In genomic region chr12:86157894-86158444, GRCm38 (mm10) we compare ENCODE assay signal across 9 mouse cellular contexts.
DNase-seq lines count a peak whose midpoint lies in the region; ATAC-seq and TF ChIP-seq lines count a peak whose summit lies in the region.
"Had no signal": no experiment of that assay in that cellular context is flagged by ENCODE, and none has a peak within 500 bp of the region (broad histone marks: within the 10 kb centered on the region; RNA-seq: fewer than 3 reads in every experiment).

No protein-coding gene starts in this region.

- H3K4me3 ChIP-seq in lung, embryonic 15.5 days, result no peak overlapping the region
- no peak overlapping the region for H3K4me3 ChIP-seq in heart, embryonic 12.5 days
- no peak overlapping the region for H3K4me3 ChIP-seq in limb, embryonic 14.5 days (replicated peaks; ENCODE audit: low read length)
- H3K4me3 ChIP-seq: liver, embryonic 13.5 days had no signal

- H3K27ac ChIP-seq in lung, embryonic 15.5 days, result peak overlapping the region; percentile 22; the same call in 1 of the 2 replicates
- H3K27ac ChIP-seq in heart, embryonic 12.5 days (ENCODE audit: poor library complexity, severe bottlenecking), result peak overlapping the region; percentile 65
- H3K27ac ChIP-seq in limb, embryonic 14.5 days (replicated peaks; ENCODE audit: low read depth, low read length), result peak overlapping the region; percentile 44; the same call in 1 of the 2 replicates
- H3K27ac ChIP-seq: liver, embryonic 13.5 days had no signal

- no peaks in the 10 kb centered on the region for H3K27me3 ChIP-seq in lung, embryonic 15.5 days
- H3K27me3 ChIP-seq in heart, embryonic 12.5 days (replicated peaks), result no peaks in the 10 kb centered on the region
- H3K27me3 ChIP-seq in limb, embryonic 14.5 days (ENCODE audit: control insufficient read depth, insufficient read depth, low read length), result no peaks in the 10 kb centered on the region
- H3K27me3 ChIP-seq: liver, embryonic 13.5 days had no signal

- no peaks in the 10 kb centered on the region; the same call in 1 of the 2 replicates for H3K36me3 ChIP-seq in lung, embryonic 15.5 days
- peaks cover 15% of the 10 kb centered on the region for H3K36me3 ChIP-seq in heart, embryonic 12.5 days
- no peaks in the 10 kb centered on the region; the same call in 1 of the 2 replicates for H3K36me3 ChIP-seq in limb, embryonic 14.5 days (ENCODE audit: control insufficient read depth, insufficient read depth, low read length)
- H3K36me3 ChIP-seq: liver, embryonic 13.5 days had no signal

- H3K9ac ChIP-seq in lung, embryonic 15.5 days, result no peak overlapping the region
- H3K9ac ChIP-seq in heart, embryonic 12.5 days, result no peak overlapping the region
- no peak overlapping the region for H3K9ac ChIP-seq in limb, embryonic 14.5 days (ENCODE audit: low read depth, low read length, severe bottlenecking)
- H3K9ac ChIP-seq: liver, embryonic 13.5 days had no signal

- TF ChIP-seq POLR2A in limb, embryonic 14.5 days (IDR thresholded peaks at IDR 0.05; ENCODE audit: borderline replicate concordance, extremely low read depth, insufficient read depth, insufficient read length), result no peak

- H3K4me2 ChIP-seq in lung, embryonic 15.5 days, result no peak overlapping the region
- H3K4me2 ChIP-seq in heart, embryonic 12.5 days, result no peak overlapping the region
- no peak overlapping the region for H3K4me2 ChIP-seq in limb, embryonic 14.5 days (replicated peaks; ENCODE audit: low read depth, low read length, severe bottlenecking)
- H3K4me2 ChIP-seq: liver, embryonic 13.5 days had no signal

- ATAC-seq in lung, embryonic 15.5 days (ENCODE audit: borderline replicate concordance, extremely low read depth, low FRiP score, low TSS enrichment), result peak; percentile 41; the same call in 1 of the 2 replicates
- ATAC-seq in heart, embryonic 12.5 days (ENCODE audit: insufficient number of reproducible peaks, low FRiP score), result no peak
- ATAC-seq in limb, embryonic 14.5 days (ENCODE audit: low FRiP score, low read depth), result peak; percentile 84
- ATAC-seq in inflammation-experienced regulatory T-cells, adult 6 months, result no peak

- H3K4me1 ChIP-seq in lung, embryonic 15.5 days, result peaks cover 30% of the 10 kb centered on the region
- peaks cover 42% of the 10 kb centered on the region for H3K4me1 ChIP-seq in heart, embryonic 12.5 days (replicated peaks)
- peaks cover 26% of the 10 kb centered on the region for H3K4me1 ChIP-seq in limb, embryonic 14.5 days (ENCODE audit: control insufficient read depth, insufficient read depth, low read length)

- 7% methylated on average over 8 of the region's 8 CpGs for WGBS in lung, embryonic 15.5 days
- WGBS in heart, embryonic 12.5 days, result 21% methylated on average over 8 of the region's 8 CpGs
- 7% methylated on average over 8 of the region's 8 CpGs for WGBS in limb, embryonic 14.5 days

- peak; percentile 24 for DNase-seq in adrenal gland, postnatal 14 days
- no peak for DNase-seq in adrenal gland, postnatal 25 days
- DNase-seq in lung, postnatal 14 days, result no peak
- DNase-seq in limb, embryonic 14.5 days (ENCODE audit: low spot score), result peak; percentile 76
- no peak for DNase-seq in spleen, postnatal 4 days (ENCODE audit: low spot score in 2 of 2)
- DNase-seq: liver, embryonic 13.5 days had no signal

- H3K9me3 ChIP-seq in lung, embryonic 15.5 days, result no peaks in the 10 kb centered on the region; the same call in 1 of the 2 replicates
- H3K9me3 ChIP-seq in heart, embryonic 12.5 days (replicated peaks), result peaks cover 7% of the 10 kb centered on the region
- no peaks in the 10 kb centered on the region for H3K9me3 ChIP-seq in limb, embryonic 14.5 days (ENCODE audit: control insufficient read depth, low read length)
- H3K9me3 ChIP-seq: liver, embryonic 13.5 days had no signal

Comparison
In these comparisons a context has a peak if more than half of its experiments do, and no peak if none do; other contexts are left out.
1. DNase-seq: peak in adrenal gland, postnatal 14 days (single experiment) and limb, embryonic 14.5 days (single experiment); none in adrenal gland, postnatal 25 days (single experiment), lung, postnatal 14 days (single experiment) and spleen, postnatal 4 days (0 of 2).
2. ATAC-seq: peak in lung, embryonic 15.5 days (single experiment) and limb, embryonic 14.5 days (single experiment); none in heart, embryonic 12.5 days (single experiment) and inflammation-experienced regulatory T-cells, adult 6 months (single experiment).
3. Peak in every context shown above with its lines, with median percentiles within 50 percentile points of each other: H3K27ac ChIP-seq.